Mouse (Mus musculus) monocyte, adult 5-6 weeks (primary cell): ENCODE data around the gene Pitpnm1. TPM values are rescaled to one million over a fixed set of nuclear protein-coding genes. Genes with fewer than 3 reads are reported as not detected.

Source experiments
- ATAC-seq: fragments of 153-309, 156-312 bp; replicated peaks from 2 replicates; pipeline ENCODE4 v1.8.0; 2017; ENCODE audit warnings: mild to moderate bottlenecking; ENCODE audit not compliant: low TSS enrichment, insufficient number of reproducible peaks, severe bottlenecking, poor library complexity, low FRiP score
- total RNA-seq: library from RNA; stranded (forward); fragments of 200-1000, 200-491, 200-594 nt; gene quantifications from 3 replicates; pipeline ENCODE4 v1.2.3, GENCODE M21; 2017

Pitpnm1 gene
- total RNA-seq, 1 experiment from 2014 or later: 127 TPM

GRCm38 (mm10) chr19:4147782-4148490 is 48.1 kb downstream of the Pitpnm1 start:
- no peak for ATAC-seq

GRCm38 (mm10) chr19:4148491-4148806 is 48.7 kb downstream of the Pitpnm1 start, which contains the start of gene Coro1b:
TSS of gene Coro1b (plus strand) at chr19:4148619.
- peak; percentile 71 for ATAC-seq

- ATAC-seq: no peak
Measured at GRCm38 (mm10) chr19:4148819-4149218, 49.0 kb downstream of the Pitpnm1 start.

GRCm38 (mm10) chr19:4149283-4149682 is 49.5 kb downstream of the Pitpnm1 start:
- ATAC-seq: no peak

- ATAC-seq: no peak
Measured at GRCm38 (mm10) chr19:4149764-4150461, 50.1 kb downstream of the Pitpnm1 start.

- no peak for ATAC-seq
Measured at GRCm38 (mm10) chr19:4150567-4151487, 51.0 kb downstream of the Pitpnm1 start.

GRCm38 (mm10) chr19:4151488-4151860 is 51.7 kb downstream of the Pitpnm1 start:
- ATAC-seq: no peak

- ATAC-seq: no peak
Measured at GRCm38 (mm10) chr19:4151898-4152297, 52.1 kb downstream of the Pitpnm1 start.

- no peak for ATAC-seq
Measured at GRCm38 (mm10) chr19:4152445-4153231, 52.8 kb downstream of the Pitpnm1 start.

GRCm38 (mm10) chr19:4153232-4153654 is 53.4 kb downstream of the Pitpnm1 start, which contains the start of gene Ptprcap:
TSS of gene Ptprcap (plus strand) at chr19:4153604.
- no peak for ATAC-seq

- ATAC-seq: no peak
Measured at GRCm38 (mm10) chr19:4154437-4155222, 54.8 kb downstream of the Pitpnm1 start.

- no peak for ATAC-seq
Measured at GRCm38 (mm10) chr19:4155223-4156072, 55.6 kb downstream of the Pitpnm1 start.

GRCm38 (mm10) chr19:4156073-4156579 is 56.3 kb downstream of the Pitpnm1 start:
- no peak for ATAC-seq

GRCm38 (mm10) chr19:4156771-4157170 is 57.0 kb downstream of the Pitpnm1 start:
- no peak for ATAC-seq

GRCm38 (mm10) chr19:4159049-4159448 is 59.3 kb downstream of the Pitpnm1 start:
- ATAC-seq: no peak

GRCm38 (mm10) chr19:4162646-4163542 is 63.1 kb downstream of the Pitpnm1 start, which contains the start of gene Rps6kb2:
TSS of gene Rps6kb2 (minus strand) at chr19:4163354.
- peak; percentile 94 for ATAC-seq
